Mouse (Mus musculus): ENCODE results near the gene Chil1.

DNA sequence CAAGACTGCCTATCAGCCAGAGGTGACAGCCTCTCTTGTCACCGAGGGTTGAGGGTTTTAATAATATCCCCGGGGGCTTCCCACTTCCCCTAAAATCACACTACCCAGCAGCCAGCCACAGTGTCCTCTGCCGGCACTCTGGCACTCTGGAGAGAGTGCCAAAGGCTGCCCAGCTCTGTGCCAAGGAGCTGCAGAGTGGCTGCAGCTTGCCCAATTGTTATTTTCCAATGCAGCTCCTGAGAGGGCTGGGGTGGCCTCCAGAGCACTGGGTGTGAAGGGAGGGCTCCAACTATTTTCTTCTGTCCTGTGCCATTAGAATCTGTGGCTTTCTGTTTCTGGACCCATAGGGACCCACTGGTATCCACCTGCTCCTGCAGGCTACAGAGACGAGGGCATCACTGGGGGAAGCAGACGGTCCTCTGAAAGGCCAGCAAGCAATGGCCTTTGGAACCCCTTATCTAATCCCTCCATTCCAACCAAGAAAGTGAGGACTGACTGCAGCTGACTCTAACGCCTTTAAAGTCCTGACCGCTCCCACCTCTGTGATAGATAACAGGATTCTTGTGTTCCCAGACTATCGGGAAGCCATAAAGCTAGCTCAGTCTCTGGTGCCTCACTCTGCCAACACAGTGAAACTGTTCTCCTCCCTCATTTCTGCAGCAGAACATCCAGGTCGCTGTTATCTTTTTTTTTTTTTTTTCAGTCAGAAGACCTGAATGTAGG is 23.5 kb downstream of the Chil1 start:
- no peak for TF ChIP-seq POLR2A (IDR thresholded peaks at IDR 0.05; ENCODE audit: borderline replicate concordance, extremely low read depth, insufficient read depth, insufficient read length, poor library complexity, severe bottlenecking)
- no peak for TF ChIP-seq CTCF (IDR thresholded peaks at IDR 0.05; ENCODE audit: borderline replicate concordance, extremely low read depth, insufficient read depth, insufficient read length)

Data from brain, embryonic 14.5 days (tissue).